Comparison of ENCODE assay signal across 7 mouse cellular contexts in the genomic region with DNA sequence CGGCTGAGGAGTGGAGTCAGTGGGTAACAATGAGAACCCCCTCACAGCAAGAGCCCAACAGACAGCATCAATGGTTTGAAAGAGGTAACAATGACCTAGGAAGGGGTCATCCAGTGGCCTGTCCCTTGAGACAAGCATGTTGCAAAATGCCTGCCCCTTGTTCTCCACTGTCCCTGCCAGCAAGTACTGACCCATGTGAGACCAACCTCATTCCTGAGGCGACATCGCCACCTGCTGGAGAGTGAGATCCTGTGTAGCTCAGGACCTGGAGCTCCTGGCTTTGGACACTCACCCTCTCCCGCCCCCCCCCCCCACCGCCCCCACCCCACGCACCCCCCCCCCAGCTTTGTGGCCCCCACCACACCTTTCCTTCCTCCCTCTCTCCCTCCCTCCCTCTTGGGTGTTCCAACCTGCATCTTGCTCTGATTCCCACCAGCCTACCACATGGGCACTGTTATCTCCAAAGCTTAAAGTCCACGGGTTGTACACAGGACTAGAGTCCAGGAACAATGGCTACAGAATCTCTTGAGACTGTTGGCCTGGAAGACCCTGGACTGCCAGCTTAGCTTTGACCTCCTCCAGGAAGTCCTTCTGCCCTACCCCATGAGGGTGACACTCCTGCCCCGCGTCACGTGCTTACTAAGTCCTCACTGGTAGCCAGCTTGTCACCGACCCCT. TPM values are rescaled to one million over a fixed set of nuclear protein-coding genes. Genes with fewer than 3 reads are reported as not detected.
DNase-seq lines count a peak whose midpoint lies in the region; ATAC-seq and TF ChIP-seq lines count a peak whose summit lies in the region.

No protein-coding gene starts in this region.

- no peak overlapping the region for H3K9ac ChIP-seq in heart, adult 2 months (ENCODE audit: low read depth, low read length)
- no peak overlapping the region for H3K9ac ChIP-seq in limb, embryonic 13.5 days
- no peak overlapping the region for H3K9ac ChIP-seq in midbrain, postnatal 0 days (replicated peaks; ENCODE audit: low read length, poor library complexity, severe bottlenecking)

- no peaks in the 10 kb centered on the region for H3K36me3 ChIP-seq in heart, adult 2 months (ENCODE audit: control insufficient read depth, insufficient read depth, low read length)
- H3K36me3 ChIP-seq in limb, embryonic 13.5 days, result no peaks in the 10 kb centered on the region
- H3K36me3 ChIP-seq in midbrain, postnatal 0 days (ENCODE audit: insufficient read depth, low read length), result no peaks in the 10 kb centered on the region
- H3K36me3 ChIP-seq in spleen, adult 2 months (ENCODE audit: control insufficient read depth, insufficient read depth, low read length), result no peaks in the 10 kb centered on the region

- TF ChIP-seq EP300 in heart, adult 2 months (IDR thresholded peaks at IDR 0.05; ENCODE audit: insufficient read depth, low read depth, low read length), result peak; percentile 99

- ATAC-seq in limb, embryonic 13.5 days (ENCODE audit: low FRiP score, low read depth), result peak; percentile 67; the same call in 1 of the 2 replicates
- peak; percentile 62; the same call in 1 of the 2 replicates for ATAC-seq in midbrain, postnatal 0 days (ENCODE audit: low FRiP score)

- no peak for TF ChIP-seq POLR2A in heart, adult 2 months (IDR thresholded peaks at IDR 0.05; ENCODE audit: insufficient read depth, low read depth, low read length)
- TF ChIP-seq POLR2A in spleen, adult 2 months (IDR thresholded peaks at IDR 0.05; ENCODE audit: low read depth, low read length), result no peak

- intact Hi-C loops in heart, adult 2 months (cut with DNase I), result loop anchor here (1.0 to 10.0 kb wide), 3 partner anchors 105 to 293 kb away; a partner anchor contains a TSS

- peaks cover 21% of the 10 kb centered on the region for H3K9me3 ChIP-seq in limb, embryonic 13.5 days
- H3K9me3 ChIP-seq in midbrain, postnatal 0 days (ENCODE audit: low read length), result peaks cover 6% of the 10 kb centered on the region; the same call in 1 of the 2 replicates

- WGBS in heart, adult 2 months, result 48% methylated on average over 8 of the region's 11 CpGs
- 62% methylated on average over 8 of the region's 11 CpGs for WGBS in limb, embryonic 13.5 days
- 61% methylated on average over 8 of the region's 11 CpGs for WGBS in midbrain, postnatal 0 days
- 59% methylated on average over 8 of the region's 11 CpGs for WGBS in spleen, adult 2 months

- no peak overlapping the region for H3K27ac ChIP-seq in heart, adult 2 months
- no peak overlapping the region for H3K27ac ChIP-seq in limb, embryonic 13.5 days
- H3K27ac ChIP-seq in midbrain, postnatal 0 days (ENCODE audit: low read depth, low read length), result no peak overlapping the region
- no peak overlapping the region for H3K27ac ChIP-seq in spleen, adult 2 months (ENCODE audit: insufficient read depth, low read length)

- peaks cover 2% of the 10 kb centered on the region; the same call in 1 of the 2 replicates for H3K4me1 ChIP-seq in heart, adult 2 months (ENCODE audit: control insufficient read depth, insufficient read depth, low read length)
- peaks cover 22% of the 10 kb centered on the region for H3K4me1 ChIP-seq in limb, embryonic 13.5 days
- H3K4me1 ChIP-seq in midbrain, postnatal 0 days (ENCODE audit: insufficient read depth, low read length), result no peaks in the 10 kb centered on the region
- no peaks in the 10 kb centered on the region for H3K4me1 ChIP-seq in spleen, adult 2 months (ENCODE audit: control insufficient read depth, insufficient read depth, insufficient read length)

- H3K4me3 ChIP-seq in heart, adult 2 months, result no peak overlapping the region
- no peak overlapping the region for H3K4me3 ChIP-seq in limb, embryonic 13.5 days
- no peak overlapping the region for H3K4me3 ChIP-seq in midbrain, postnatal 0 days (ENCODE audit: low read depth, low read length)
- H3K4me3 ChIP-seq in spleen, adult 2 months (ENCODE audit: extremely low read depth, insufficient read depth, insufficient read length), result no peak overlapping the region

- H3K4me2 ChIP-seq in limb, embryonic 13.5 days (replicated peaks), result no peak overlapping the region
- H3K4me2 ChIP-seq in midbrain, postnatal 0 days (ENCODE audit: low read depth, low read length, poor library complexity, severe bottlenecking), result no peak overlapping the region

- peak; percentile 72 for TF ChIP-seq CTCF in heart, adult 2 months (IDR thresholded peaks at IDR 0.05)
- peak; percentile 80 for TF ChIP-seq CTCF in midbrain, postnatal 0 days (IDR thresholded peaks at IDR 0.05)
- TF ChIP-seq CTCF in spleen, adult 2 months (IDR thresholded peaks at IDR 0.05; ENCODE audit: extremely low read depth, insufficient read depth, insufficient read length, insufficient replicate concordance), result peak; percentile 97

- DNase-seq in adrenal gland, postnatal 14 days, result peak; percentile 96
- DNase-seq in embryo, embryonic 11.5 days (ENCODE audit: low read depth, low spot score), result peak; percentile 78
- DNase-seq in heart, adult 2 months, result peak; percentile 88 to 94
- peak; percentile 92 for DNase-seq in kidney, adult 9 months
- DNase-seq in midbrain, postnatal 0 days (ENCODE audit: low spot score), result peak; percentile 89
- peak; percentile 56 to 83 for DNase-seq in spleen, adult 2 months (ENCODE audit: low read depth in 1 of 2, low spot score in 2 of 2)

- H3K27me3 ChIP-seq in heart, adult 2 months (ENCODE audit: control insufficient read depth, insufficient read depth, low read length), result no peaks in the 10 kb centered on the region
- H3K27me3 ChIP-seq in limb, embryonic 13.5 days, result 0 out of 2 replicates have a peak, but pooled peaks cover 4% of the 10 kb centered on the region
- H3K27me3 ChIP-seq in midbrain, postnatal 0 days (ENCODE audit: insufficient read depth, low read length), result no peaks in the 10 kb centered on the region; the same call in 1 of the 2 replicates
- no peaks in the 10 kb centered on the region for H3K27me3 ChIP-seq in spleen, adult 2 months (ENCODE audit: control insufficient read depth, insufficient read depth, low read length)

- H3K79me2 ChIP-seq in heart, adult 2 months (replicated peaks; ENCODE audit: control insufficient read depth, insufficient read depth, low read length), result no peaks in the 10 kb centered on the region

RNA-seq across cellular contexts. Expression of a gene that starts 22.0 kb away (rescaled TPM):
- total RNA-seq in adrenal gland, postnatal 14 days (2021), result 115 and 133 TPM in 2 replicates
- 10 to 100 TPM; 28.2 to 31.9 TPM for total RNA-seq in heart, adult 2 months (2021)
- 15.9 and 17.4 TPM in 2 replicates for polyA plus RNA-seq in heart, adult 2 months (2012; rRNA removed)
- polyA plus RNA-seq in limb, embryonic 13.5 days (2015; fragmentation: Nextera tagmentation; extraction: Ambion mirVana), result 170 and 179 TPM in 2 replicates
- 105 and 108 TPM in 2 replicates for total RNA-seq in midbrain, postnatal 0 days (2014; rRNA removed)
- 95.3 and 100 TPM in 2 replicates for polyA plus RNA-seq in midbrain, postnatal 0 days (2015; fragmentation: Nextera tagmentation; extraction: Ambion mirVana)
- 44.6 and 45.3 TPM in 2 replicates for polyA plus RNA-seq in spleen, adult 2 months (2012; rRNA removed)
